8 mouse cellular contexts compared by ENCODE assay signal in genomic region chr7:122065656-122066055, GRCm38 (mm10). TPM values are rescaled to one million over a fixed set of nuclear protein-coding genes. Genes with fewer than 3 reads are reported as not detected.
A peak's percentile ranks its signal among the peaks of the same experiment; 100 is the strongest.
DNase-seq lines count a peak whose midpoint lies in the region; ATAC-seq and TF ChIP-seq lines count a peak whose summit lies in the region.

No protein-coding gene starts in this region.

- H3K9ac ChIP-seq in lung, embryonic 15.5 days: peak overlapping the region; percentile 92; the same call in 1 of the 2 replicates
- no peak overlapping the region for H3K9ac ChIP-seq in embryonic facial prominence, embryonic 15.5 days
- peak overlapping the region; percentile 98; the same call in 1 of the 2 replicates for H3K9ac ChIP-seq in intestine, embryonic 16.5 days (ENCODE audit: low read depth, low read length)
- H3K9ac ChIP-seq in midbrain, postnatal 0 days (replicated peaks; ENCODE audit: low read length, poor library complexity, severe bottlenecking): no peak overlapping the region

- no peak for TF ChIP-seq CTCF in midbrain, postnatal 0 days (IDR thresholded peaks at IDR 0.05)

- 0 out of 2 replicates have a peak overlapping the region, but pooled peaks have one; percentile 95 for H3K27ac ChIP-seq in lung, embryonic 15.5 days
- 0 out of 2 replicates have a peak overlapping the region, but pooled peaks have one; percentile 13 for H3K27ac ChIP-seq in embryonic facial prominence, embryonic 15.5 days (replicated peaks)
- peak overlapping the region; percentile 94; the same call in 1 of the 2 replicates for H3K27ac ChIP-seq in intestine, embryonic 16.5 days (ENCODE audit: low read length)
- no peak overlapping the region for H3K27ac ChIP-seq in midbrain, postnatal 0 days (ENCODE audit: low read depth, low read length)

- WGBS in lung, embryonic 15.5 days: 39% methylated on average over 1 of the region's 1 CpGs
- WGBS in embryonic facial prominence, embryonic 15.5 days: 64% methylated on average over 1 of the region's 1 CpGs
- 53% methylated on average over 1 of the region's 1 CpGs for WGBS in intestine, embryonic 16.5 days
- WGBS in midbrain, postnatal 0 days: 82% methylated on average over 1 of the region's 1 CpGs

- H3K9me3 ChIP-seq in lung, embryonic 15.5 days: no peaks in the 10 kb centered on the region
- H3K9me3 ChIP-seq in embryonic facial prominence, embryonic 15.5 days (replicated peaks): no peaks in the 10 kb centered on the region
- no peaks in the 10 kb centered on the region for H3K9me3 ChIP-seq in intestine, embryonic 16.5 days (ENCODE audit: control insufficient read depth, low read length)
- H3K9me3 ChIP-seq in midbrain, postnatal 0 days (ENCODE audit: low read length): no peaks in the 10 kb centered on the region

- no peak for ATAC-seq in lung, embryonic 15.5 days (ENCODE audit: borderline replicate concordance, extremely low read depth, low FRiP score, low TSS enrichment)
- ATAC-seq in embryonic facial prominence, embryonic 15.5 days (ENCODE audit: insufficient number of reproducible peaks, low FRiP score, low TSS enrichment, low read depth): no peak
- ATAC-seq in intestine, embryonic 16.5 days: no peak
- ATAC-seq in midbrain, postnatal 0 days (ENCODE audit: low FRiP score): no peak

- peak overlapping the region; percentile 95; the same call in 1 of the 2 replicates for H3K4me3 ChIP-seq in lung, embryonic 15.5 days
- peak overlapping the region; percentile 100; the same call in 1 of the 2 replicates for H3K4me3 ChIP-seq in embryonic facial prominence, embryonic 15.5 days (replicated peaks)
- H3K4me3 ChIP-seq in intestine, embryonic 16.5 days (ENCODE audit: low read length): peak overlapping the region; percentile 99; the same call in 1 of the 2 replicates
- 0 out of 2 replicates have a peak overlapping the region, but pooled peaks have one; percentile 99 for H3K4me3 ChIP-seq in midbrain, postnatal 0 days (ENCODE audit: low read depth, low read length)

- H3K4me1 ChIP-seq in lung, embryonic 15.5 days: peaks cover 27% of the 10 kb centered on the region
- peaks cover 29% of the 10 kb centered on the region for H3K4me1 ChIP-seq in embryonic facial prominence, embryonic 15.5 days
- peaks cover 19% of the 10 kb centered on the region for H3K4me1 ChIP-seq in intestine, embryonic 16.5 days (ENCODE audit: control insufficient read depth, insufficient read depth, low read length)
- peaks cover 12% of the 10 kb centered on the region; the same call in 1 of the 2 replicates for H3K4me1 ChIP-seq in midbrain, postnatal 0 days (ENCODE audit: insufficient read depth, low read length)

- DNase-seq in lung, postnatal 4 days: no peak
- DNase-seq in midbrain, postnatal 0 days (ENCODE audit: low spot score): no peak
- no peak for DNase-seq in adrenal gland, adult 8-10 months
- DNase-seq in adrenal gland, postnatal 14 days: no peak
- DNase-seq in T-cell, adult 2 months (ENCODE audit: low spot score): no peak

- H3K4me2 ChIP-seq in lung, embryonic 15.5 days: peak overlapping the region; percentile 73
- peak overlapping the region; percentile 79 for H3K4me2 ChIP-seq in embryonic facial prominence, embryonic 15.5 days (replicated peaks)
- peak overlapping the region; percentile 56 for H3K4me2 ChIP-seq in intestine, embryonic 16.5 days (ENCODE audit: low read depth, low read length)
- H3K4me2 ChIP-seq in midbrain, postnatal 0 days (ENCODE audit: low read depth, low read length, poor library complexity, severe bottlenecking): no peak overlapping the region; the same call in 1 of the 2 replicates

- peaks cover 31% of the 10 kb centered on the region for H3K36me3 ChIP-seq in lung, embryonic 15.5 days
- H3K36me3 ChIP-seq in embryonic facial prominence, embryonic 15.5 days: peaks cover 31% of the 10 kb centered on the region
- peaks cover 4% of the 10 kb centered on the region; the same call in 1 of the 2 replicates for H3K36me3 ChIP-seq in intestine, embryonic 16.5 days (ENCODE audit: control insufficient read depth, insufficient read depth, low read length)
- peaks cover 9% of the 10 kb centered on the region for H3K36me3 ChIP-seq in midbrain, postnatal 0 days (ENCODE audit: insufficient read depth, low read length)

- no peaks in the 10 kb centered on the region for H3K27me3 ChIP-seq in lung, embryonic 15.5 days
- H3K27me3 ChIP-seq in embryonic facial prominence, embryonic 15.5 days: no peaks in the 10 kb centered on the region
- no peaks in the 10 kb centered on the region for H3K27me3 ChIP-seq in intestine, embryonic 16.5 days (replicated peaks; ENCODE audit: control insufficient read depth, insufficient read depth, low read length)
- H3K27me3 ChIP-seq in midbrain, postnatal 0 days (ENCODE audit: insufficient read depth, low read length): no peaks in the 10 kb centered on the region

RNA-seq across cellular contexts. Expression of gene Ubfd1, which starts 1.3 kb away (rescaled TPM):
- 56.9 and 58.7 TPM in 2 replicates for polyA plus RNA-seq in lung, embryonic 15.5 days (2015; fragmentation: Nextera tagmentation; extraction: Ambion mirVana)
- 61.6 and 63.0 TPM in 2 replicates for polyA plus RNA-seq in embryonic facial prominence, embryonic 15.5 days (2015; fragmentation: Nextera tagmentation; extraction: Ambion mirVana)
- 39.5 and 45.3 TPM in 2 replicates for polyA plus RNA-seq in intestine, embryonic 16.5 days (2015; fragmentation: Nextera tagmentation; extraction: Ambion mirVana)
- 124 and 137 TPM in 2 replicates for total RNA-seq in midbrain, postnatal 0 days (2014; rRNA removed)
- polyA plus RNA-seq in midbrain, postnatal 0 days (2015; fragmentation: Nextera tagmentation; extraction: Ambion mirVana): 63.2 and 69.0 TPM in 2 replicates
- 10 to 100 TPM; 46.0 to 56.0 (median 50.4) TPM for total RNA-seq in adrenal gland, adult 8-10 months (2022)
- total RNA-seq in adrenal gland, postnatal 14 days (2021): 47.3 and 49.9 TPM in 2 replicates

RNA-seq across cellular contexts. Expression of gene Ears2, which starts 1.4 kb away (rescaled TPM):
- polyA plus RNA-seq in lung, embryonic 15.5 days (2015; fragmentation: Nextera tagmentation; extraction: Ambion mirVana): 15.1 and 17.0 TPM in 2 replicates
- 15.2 and 16.1 TPM in 2 replicates for polyA plus RNA-seq in embryonic facial prominence, embryonic 15.5 days (2015; fragmentation: Nextera tagmentation; extraction: Ambion mirVana)
- polyA plus RNA-seq in intestine, embryonic 16.5 days (2015; fragmentation: Nextera tagmentation; extraction: Ambion mirVana): 19.4 and 20.7 TPM in 2 replicates
- 14.0 and 15.3 TPM in 2 replicates for total RNA-seq in midbrain, postnatal 0 days (2014; rRNA removed)
- polyA plus RNA-seq in midbrain, postnatal 0 days (2015; fragmentation: Nextera tagmentation; extraction: Ambion mirVana): 7.2 and 7.5 TPM in 2 replicates
- 10 to 100 TPM; 17.8 to 23.3 (median 20.0) TPM for total RNA-seq in adrenal gland, adult 8-10 months (2022)
- 17.3 and 20.4 TPM in 2 replicates for total RNA-seq in adrenal gland, postnatal 14 days (2021)

RNA-seq across cellular contexts. Expression of gene Ndufab1, which starts 36.0 kb away (rescaled TPM):
- 634 and 676 TPM in 2 replicates for polyA plus RNA-seq in lung, embryonic 15.5 days (2015; fragmentation: Nextera tagmentation; extraction: Ambion mirVana)
- 559 TPM in 2 replicates for polyA plus RNA-seq in embryonic facial prominence, embryonic 15.5 days (2015; fragmentation: Nextera tagmentation; extraction: Ambion mirVana)
- polyA plus RNA-seq in intestine, embryonic 16.5 days (2015; fragmentation: Nextera tagmentation; extraction: Ambion mirVana): 981 and 993 TPM in 2 replicates
- 43.0 and 67.9 TPM in 2 replicates for total RNA-seq in midbrain, postnatal 0 days (2014; rRNA removed)
- 711 and 727 TPM in 2 replicates for polyA plus RNA-seq in midbrain, postnatal 0 days (2015; fragmentation: Nextera tagmentation; extraction: Ambion mirVana)
- 100 to 1,000 TPM; 279 to 424 (median 346) TPM for total RNA-seq in adrenal gland, adult 8-10 months (2022)
- 908 and 937 TPM in 2 replicates for total RNA-seq in adrenal gland, postnatal 14 days (2021)

RNA-seq across cellular contexts. Expression of gene Gga2, which starts 44.6 kb away (rescaled TPM):
- polyA plus RNA-seq in lung, embryonic 15.5 days (2015; fragmentation: Nextera tagmentation; extraction: Ambion mirVana): 84.9 and 86.5 TPM in 2 replicates
- polyA plus RNA-seq in embryonic facial prominence, embryonic 15.5 days (2015; fragmentation: Nextera tagmentation; extraction: Ambion mirVana): 87.9 and 95.4 TPM in 2 replicates
- 118 and 132 TPM in 2 replicates for polyA plus RNA-seq in intestine, embryonic 16.5 days (2015; fragmentation: Nextera tagmentation; extraction: Ambion mirVana)
- 25.4 and 27.2 TPM in 2 replicates for total RNA-seq in midbrain, postnatal 0 days (2014; rRNA removed)
- polyA plus RNA-seq in midbrain, postnatal 0 days (2015; fragmentation: Nextera tagmentation; extraction: Ambion mirVana): 20.1 and 22.2 TPM in 2 replicates
- total RNA-seq in adrenal gland, adult 8-10 months (2022): 10 to 100 TPM; 18.0 to 29.3 (median 22.4) TPM
- total RNA-seq in adrenal gland, postnatal 14 days (2021): 20.3 and 28.1 TPM in 2 replicates

Comparison
In these comparisons a context has a peak if more than half of its experiments do, and no peak if none do; other contexts are left out.
1. H3K9ac ChIP-seq: peak in lung, embryonic 15.5 days (single experiment) and intestine, embryonic 16.5 days (single experiment); none in embryonic facial prominence, embryonic 15.5 days (single experiment) and midbrain, postnatal 0 days (single experiment).
2. Peak in every context shown above with its lines, with median percentiles within 50 percentile points of each other: H3K4me3 ChIP-seq.